Mouse (Mus musculus) left cerebral cortex, adult 18-20 months (tissue): Measurements from ENCODE around the gene Gm17416. TPM values are rescaled to one million over a fixed set of nuclear protein-coding genes. Genes with fewer than 3 reads are reported as not detected.

Source experiments
- DNase-seq, 2 experiments: peaks; one replicate each; pipeline ENCODE4 v3.0.0; 2021 to 2022; ENCODE audit warnings: low spot score in 2 of 2, mixed read lengths in 1 of 2
- long read RNA-seq, 2 experiments: library from polyadenylated mRNA; stranded (forward); transcript quantifications; one replicate each; pipeline ENCODE4 v2.0.0; 2021
- total RNA-seq, 2 experiments: library from RNA; stranded (reverse); gene quantifications; 2 replicates each; pipeline ENCODE4 v1.2.3; 2021

The Gm17416 gene
- not detected for total RNA-seq
- long read RNA-seq, experiment 1 = 0 reads
- long read RNA-seq, experiment 2 = 0 reads

DNA sequence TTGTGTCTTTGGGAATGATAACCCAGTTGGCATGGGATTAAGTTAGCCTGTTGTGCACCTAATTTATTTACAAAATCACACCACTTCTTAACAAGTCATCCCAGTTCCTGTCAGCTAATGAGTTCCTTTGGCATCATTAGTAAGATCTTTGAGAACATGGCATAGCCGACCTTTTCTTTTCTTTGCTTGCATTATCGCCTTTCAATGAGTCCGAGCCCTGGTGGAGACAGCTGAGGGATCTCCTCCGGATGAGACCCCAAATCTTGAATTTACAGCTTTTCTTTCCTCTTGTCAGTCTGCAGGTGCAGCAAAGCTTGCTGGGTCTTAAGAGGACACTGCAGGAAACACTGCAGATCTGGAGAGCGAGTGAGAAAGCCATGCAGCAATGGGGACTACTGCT lies at the start of gene Gm17416:
Gm17416 (plus strand) TSS at position 301 of the 400 bp plus-strand sequence.
- DNase-seq = no peak

DNA sequence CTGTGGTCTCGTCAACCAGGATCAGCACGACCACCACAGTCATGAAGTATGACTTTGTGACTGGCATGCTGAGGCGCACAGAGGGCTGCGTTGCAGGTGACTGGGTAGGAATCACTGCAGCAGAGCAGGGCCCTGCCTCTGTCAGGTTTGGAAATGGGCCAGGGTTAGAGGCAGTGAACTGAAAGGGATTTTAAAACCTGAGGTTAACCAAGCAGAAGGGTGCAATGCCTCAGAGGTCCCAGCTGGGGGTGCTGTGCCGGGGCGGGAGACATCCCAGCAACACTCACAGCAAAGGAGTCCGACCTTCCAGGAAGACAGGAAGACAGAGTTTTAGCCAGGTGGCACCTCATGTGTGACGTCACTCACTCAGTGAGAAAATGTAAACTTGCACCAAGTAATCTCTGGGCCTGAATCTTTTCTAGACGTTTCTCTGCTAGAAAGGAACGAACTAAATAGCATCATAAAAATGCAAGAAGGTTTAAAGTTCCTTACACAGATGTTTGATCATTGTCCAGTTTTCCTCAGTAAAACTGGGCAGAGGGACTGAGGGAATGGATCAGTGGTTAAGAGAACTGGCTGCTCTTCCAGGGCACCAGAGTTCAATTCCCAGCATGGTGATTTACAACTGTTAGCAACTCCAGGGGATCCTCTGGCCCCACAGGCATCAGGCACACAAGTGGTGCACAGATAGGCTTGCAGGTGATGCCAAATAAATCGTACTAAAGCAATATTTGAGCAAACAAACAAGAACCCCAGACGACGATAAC lies 29.0 kb upstream of the Gm17416 start, which contains the start of gene Defb29:
Defb29 (minus strand) TSS at position 155 of the 767 bp plus-strand sequence.
- no peak for DNase-seq

DNA sequence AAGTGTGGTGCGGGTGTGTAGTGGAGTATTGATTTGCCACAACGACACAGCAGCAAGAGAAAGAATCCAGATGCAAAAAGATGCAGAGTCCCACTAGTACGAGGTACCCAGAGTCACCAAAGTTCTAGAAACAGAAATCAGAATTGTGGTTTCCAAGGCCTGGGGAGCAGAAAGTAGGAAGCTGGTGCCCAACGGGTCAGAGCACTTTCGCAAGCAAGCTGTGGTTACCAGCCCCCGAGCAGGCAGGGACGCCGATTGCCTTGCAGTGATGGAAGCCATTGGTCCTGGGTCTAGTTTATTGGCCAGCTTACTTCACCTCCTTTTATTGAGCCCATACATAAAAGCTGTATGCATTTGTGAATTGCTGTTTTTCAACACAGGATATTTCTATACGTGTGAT lies 27.2 kb upstream of the Gm17416 start:
- no peak for DNase-seq

DNA sequence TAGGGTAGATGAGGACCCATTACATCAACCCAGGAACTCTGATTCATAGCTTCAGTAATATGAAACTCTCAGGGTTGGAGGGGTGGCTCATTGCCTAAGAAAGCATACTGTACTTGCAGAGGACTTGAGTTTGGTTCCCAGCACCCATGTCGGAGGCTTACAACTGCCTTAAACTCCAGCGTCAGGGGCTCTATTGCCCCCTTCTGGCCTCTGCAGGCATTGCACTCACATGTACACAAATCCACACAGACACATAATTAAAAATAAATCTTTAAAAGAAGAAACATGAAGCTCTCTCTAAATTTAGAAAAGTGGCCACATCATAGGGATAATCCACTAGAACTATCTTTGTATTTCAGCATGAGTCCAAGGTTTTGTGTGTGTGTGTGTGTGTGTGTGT lies 26.2 kb upstream of the Gm17416 start:
- DNase-seq = no peak

GRCm38 (mm10) chr2:152543478-152543877 lies 25.7 kb upstream of the Gm17416 start:
- no peak for DNase-seq

- DNase-seq = peak; percentile 47 to 69
Observed at GRCm38 (mm10) chr2:152544691-152545090, 24.4 kb upstream of the Gm17416 start.

DNA sequence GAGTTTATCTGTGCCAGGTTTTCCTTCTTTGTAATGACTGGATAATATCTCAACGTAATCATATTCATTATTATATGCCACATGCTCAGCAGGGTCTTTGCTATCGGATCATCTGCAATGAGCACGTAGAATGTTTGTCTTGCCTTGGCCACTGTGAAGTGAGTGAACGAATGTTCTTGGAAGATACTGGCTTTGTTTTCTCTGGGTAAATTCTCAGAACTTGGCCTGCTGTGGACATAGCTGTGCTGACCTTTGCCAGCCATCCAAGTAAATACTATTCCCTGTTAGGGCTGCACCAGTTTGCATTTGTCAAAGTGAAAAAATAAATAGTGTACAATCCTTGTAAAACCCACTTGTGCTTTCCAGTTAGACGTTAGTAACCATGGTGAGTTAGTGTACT lies 21.0 kb upstream of the Gm17416 start:
- no peak for DNase-seq

DNA sequence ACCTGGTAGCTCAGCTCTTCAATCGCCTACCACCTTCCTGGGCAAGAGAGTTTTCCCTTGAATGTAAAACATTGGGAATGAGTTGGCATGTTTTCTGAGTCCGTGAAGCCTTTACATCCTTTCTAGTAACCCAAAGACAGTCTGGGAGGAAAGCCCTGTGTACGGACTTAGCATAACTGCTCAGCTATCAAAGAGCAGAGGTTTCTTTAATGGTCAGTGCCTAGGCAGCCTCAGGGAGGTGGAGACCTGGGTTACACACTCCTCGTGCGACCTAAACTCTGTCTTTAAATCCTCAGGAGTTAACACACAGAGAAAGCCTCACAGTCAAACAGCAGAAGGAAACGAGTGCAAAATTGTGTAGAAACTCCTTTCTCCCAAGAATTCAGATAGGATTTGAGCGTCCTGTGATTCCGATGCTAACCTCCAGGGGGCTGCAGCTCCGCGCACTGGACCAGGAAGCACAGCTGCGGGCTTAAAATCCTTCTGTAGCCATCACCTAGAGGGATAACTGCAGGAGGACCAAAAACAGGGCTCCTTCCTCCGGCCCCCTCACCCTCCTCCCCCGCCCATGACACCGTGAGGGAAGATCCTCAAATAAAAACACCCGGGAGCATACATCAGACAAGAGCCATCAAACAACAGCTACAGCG lies 15.2 kb upstream of the Gm17416 start:
- DNase-seq = peak; percentile 75 to 78

- DNase-seq = no peak
Observed at GRCm38 (mm10) chr2:152556655-152557054, 12.5 kb upstream of the Gm17416 start.

GRCm38 (mm10) chr2:152569881-152570280 lies 743 bp downstream of the Gm17416 start:
- no peak for DNase-seq

DNA sequence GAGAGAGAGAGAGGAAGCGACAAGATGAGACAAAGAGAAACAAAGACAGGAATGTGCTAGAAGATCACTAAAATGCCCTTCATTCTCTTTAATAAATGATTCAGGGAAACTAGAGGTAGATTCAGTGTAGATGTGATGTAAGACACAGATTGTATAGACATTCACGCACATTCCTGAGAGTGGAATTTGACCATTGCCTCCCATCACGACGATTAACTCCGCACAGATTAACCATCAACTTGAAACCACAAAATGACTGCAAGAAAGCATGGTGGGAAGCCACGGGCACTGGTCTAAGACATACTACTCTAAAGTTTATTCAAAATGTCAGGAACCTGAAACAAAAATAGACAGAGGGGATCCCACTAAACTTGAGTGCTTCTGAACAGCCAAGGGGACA lies 1.2 kb downstream of the Gm17416 start:
- DNase-seq = no peak

- no peak for DNase-seq
Observed at GRCm38 (mm10) chr2:152572114-152572794, 3.1 kb downstream of the Gm17416 start, which contains the start of gene Defb21. Gene Defb21, plus strand, starts transcription at chr2:152572744.

DNA sequence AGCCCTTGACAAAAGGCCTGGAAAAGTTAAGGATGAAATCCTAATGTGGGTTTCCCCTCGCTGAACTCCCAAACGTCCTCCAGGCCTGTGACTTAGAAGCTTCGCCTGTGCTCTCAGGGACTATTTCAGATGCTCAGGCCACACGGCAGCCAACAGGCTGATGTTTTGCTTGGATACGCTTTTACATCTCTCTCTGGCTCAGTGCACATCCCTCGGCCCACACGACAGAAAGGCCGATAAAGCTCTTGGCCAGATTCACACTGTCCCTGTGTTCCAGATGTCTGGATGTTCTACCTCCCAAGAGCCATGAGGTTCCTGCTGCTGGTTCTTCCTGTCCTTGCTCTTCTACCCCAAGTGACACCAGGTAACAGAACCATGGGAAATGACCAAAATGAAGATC lies 4.3 kb downstream of the Gm17416 start:
- DNase-seq = no peak

- no peak for DNase-seq
Observed at GRCm38 (mm10) chr2:152580107-152580506, 11.0 kb downstream of the Gm17416 start, which contains the start of gene Defb19. Gene Defb19, minus strand, starts transcription at chr2:152580312.

- DNase-seq = no peak
Observed at GRCm38 (mm10) chr2:152580612-152581011, 11.5 kb downstream of the Gm17416 start.

DNA sequence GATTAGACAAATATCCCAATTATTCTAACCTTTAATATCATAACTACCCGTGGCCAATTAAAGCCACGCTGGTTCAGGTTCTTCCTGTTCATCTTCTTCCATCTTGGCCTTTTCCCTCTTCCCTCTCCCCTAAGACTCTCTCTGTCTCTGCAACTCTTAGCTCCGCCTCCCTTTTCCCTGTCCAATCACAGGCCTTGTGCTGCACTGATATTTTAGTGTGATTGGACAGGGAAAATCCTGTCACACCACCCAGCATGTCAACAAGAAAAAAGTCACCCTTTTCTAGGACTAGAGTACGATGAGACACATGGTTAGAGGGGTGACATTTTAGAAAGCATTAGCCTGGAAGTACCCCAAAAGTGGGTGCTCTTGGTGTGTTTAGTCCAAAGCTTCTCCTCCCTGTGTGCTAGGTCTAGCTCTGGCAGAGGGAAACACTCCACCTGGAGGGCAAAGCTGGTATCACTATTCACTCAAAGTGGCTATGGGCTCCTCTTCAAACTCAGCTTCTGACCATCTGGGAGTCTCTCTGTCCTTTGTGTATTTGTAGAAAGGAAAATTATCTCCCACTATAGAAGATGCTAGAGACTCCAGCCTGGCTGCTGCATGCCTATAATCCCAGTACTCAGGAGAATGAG lies 17.9 kb downstream of the Gm17416 start:
- no peak for DNase-seq

DNA sequence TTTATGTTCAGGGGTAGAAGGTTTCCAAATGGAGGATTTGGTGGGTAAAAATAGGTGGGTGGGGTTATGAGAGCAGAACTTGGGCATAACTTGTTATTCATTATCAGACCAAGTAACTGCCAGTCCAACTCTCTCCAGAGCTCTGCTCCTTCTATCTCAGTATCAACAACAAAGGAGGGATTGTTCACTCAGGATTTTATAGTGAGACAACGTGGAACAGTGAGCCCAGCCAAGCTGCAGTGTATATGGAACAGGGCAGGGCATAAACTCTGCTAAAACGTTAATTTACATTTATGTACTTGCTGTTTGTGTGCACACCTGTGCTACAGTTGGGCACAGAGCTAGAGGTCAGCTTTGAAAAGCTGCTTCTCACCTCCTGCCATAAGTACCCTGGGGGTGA lies 19.3 kb downstream of the Gm17416 start:
- no peak for DNase-seq

- no peak for DNase-seq
Observed at GRCm38 (mm10) chr2:152589021-152589420, 19.9 kb downstream of the Gm17416 start.

- DNase-seq = no peak
Observed at GRCm38 (mm10) chr2:152599299-152599698, 30.2 kb downstream of the Gm17416 start, which contains the start of gene Defb45. Gene Defb45, minus strand, starts transcription at chr2:152599399.

GRCm38 (mm10) chr2:152600076-152600475 lies 30.9 kb downstream of the Gm17416 start:
- no peak for DNase-seq

- no peak for DNase-seq
Observed at GRCm38 (mm10) chr2:152601275-152601960, 32.3 kb downstream of the Gm17416 start.
